Mouse (Mus musculus) olfactory bulb, adult 2 months (tissue): ENCODE measurements around the gene Ceacam19. TPM values are rescaled to one million over a fixed set of nuclear protein-coding genes. Genes with fewer than 3 reads are reported as not detected.

Experiments
- H3K27ac ChIP-seq: fragments of 200-500 bp; 2 replicates; pipeline ENCODE4 v1.5.1; 2012; ENCODE audit warnings: low read depth, low read length; ENCODE audit not compliant: insufficient read depth
- H3K4me1 ChIP-seq: fragments of 200-500 bp; 2 replicates; pipeline ENCODE4 v1.6.1; 2012; ENCODE audit warnings: low read length; ENCODE audit not compliant: control insufficient read depth, insufficient read depth
- H3K4me3 ChIP-seq: fragments of 200-500 bp; 2 replicates; pipeline ENCODE4 v1.5.1; 2012; ENCODE audit warnings: mild to moderate bottlenecking, low read depth, low read length, moderate library complexity; ENCODE audit not compliant: insufficient read depth
- CTCF ChIP-seq: fragments of 200-500 bp; IDR thresholded peaks from 2 replicates; pipeline ENCODE4 v1.5.1; 2012; ENCODE audit warnings: low read depth, mild to moderate bottlenecking, low read length, moderate library complexity; ENCODE audit not compliant: insufficient read depth
- POLR2A ChIP-seq: fragments of 200-500 bp; IDR thresholded peaks from 2 replicates; pipeline ENCODE4 v1.6.1; 2012; ENCODE audit warnings: mild to moderate bottlenecking, low read depth, low read length, moderate library complexity; ENCODE audit not compliant: insufficient read depth
- WGBS: fragments of 180-500 bp; shearing (Covaris S2); methylation state at CpG from one replicate; pipeline ENCODE4 v1.1.7; 2018; 5-methylcytosine and 5-hydroxymethylcytosine counted together
- polyA plus RNA-seq: library from polyadenylated mRNA; stranded (reverse); fragments of >200 nt; gene quantifications from 2 replicates; pipeline ENCODE4 v1.2.4, GENCODE M21; 2012; ENCODE audit warnings: low replicate concordance; ENCODE audit not compliant: missing spikeins, insufficient read depth, insufficient read length

The Ceacam19 gene
- polyA plus RNA-seq, 1 experiment: not detected

GRCm38 (mm10) chr7:19910421-19911291, 22.9 kb upstream of the Ceacam19 start:
- H3K27ac ChIP-seq: no peak overlapping the region
- no peaks in the 10 kb centered on the region for H3K4me1 ChIP-seq
- no peak for TF ChIP-seq POLR2A
- TF ChIP-seq CTCF: peak; percentile 92
- H3K4me3 ChIP-seq: no peak overlapping the region
- WGBS: 48% methylated on average over 21 of the region's 21 CpGs

GRCm38 (mm10) chr7:19889881-19890280, 2.1 kb upstream of the Ceacam19 start:
- no peak overlapping the region for H3K4me3 ChIP-seq
- H3K4me1 ChIP-seq: no peaks in the 10 kb centered on the region
- no peak overlapping the region for H3K27ac ChIP-seq
- WGBS: 55% methylated on average over 8 of the region's 8 CpGs
- TF ChIP-seq POLR2A: no peak
- peak; percentile 42 for TF ChIP-seq CTCF

- no peak overlapping the region for H3K27ac ChIP-seq
- 82% methylated on average over 8 of the region's 8 CpGs for WGBS
- no peak overlapping the region for H3K4me3 ChIP-seq
- TF ChIP-seq CTCF (no peak), POLR2A (no peak)
- H3K4me1 ChIP-seq: no peaks in the 10 kb centered on the region
Observed at GRCm38 (mm10) chr7:19880754-19881153, 7.0 kb downstream of the Ceacam19 start.

- H3K27ac ChIP-seq: no peak overlapping the region
- H3K4me1 ChIP-seq: no peaks in the 10 kb centered on the region
- WGBS: 62% methylated on average over 14 of the region's 14 CpGs
- no peak overlapping the region for H3K4me3 ChIP-seq
- TF ChIP-seq POLR2A: no peak
- no peak for TF ChIP-seq CTCF
Observed at GRCm38 (mm10) chr7:19876781-19877425, 10.9 kb downstream of the Ceacam19 start.

GRCm38 (mm10) chr7:19875948-19876682, 11.7 kb downstream of the Ceacam19 start:
- Histone ChIP-seq H3K4me1 (no peaks in the 10 kb centered on the region), H3K4me3 (no peak overlapping the region), H3K27ac (no peak overlapping the region)
- TF ChIP-seq POLR2A: no peak
- no peak for TF ChIP-seq CTCF
- WGBS: 32% methylated on average over 13 of the region's 13 CpGs

GRCm38 (mm10) chr7:19871943-19872601, 15.7 kb downstream of the Ceacam19 start:
- no peak overlapping the region for H3K27ac ChIP-seq
- 52% methylated on average over 5 of the region's 5 CpGs for WGBS
- no peak for TF ChIP-seq POLR2A
- no peak for TF ChIP-seq CTCF
- no peak overlapping the region for H3K4me3 ChIP-seq
- H3K4me1 ChIP-seq: no peaks in the 10 kb centered on the region

- Histone ChIP-seq H3K4me1 (no peaks in the 10 kb centered on the region), H3K27ac (no peak overlapping the region), H3K4me3 (no peak overlapping the region)
- 69% methylated on average over 10 of the region's 10 CpGs for WGBS
- TF ChIP-seq POLR2A: no peak
- no peak for TF ChIP-seq CTCF
Observed at GRCm38 (mm10) chr7:19871137-19871621, 16.6 kb downstream of the Ceacam19 start.

GRCm38 (mm10) chr7:19867751-19868399, 19.9 kb downstream of the Ceacam19 start:
- Histone ChIP-seq H3K4me1 (peaks cover 8% of the 10 kb centered on the region), H3K4me3 (no peak overlapping the region), H3K27ac (no peak overlapping the region)
- 87% methylated on average over 16 of the region's 16 CpGs for WGBS
- TF ChIP-seq POLR2A (no peak), CTCF (no peak)
